Mouse (Mus musculus): Measurements from ENCODE around the gene Acot4. TPM values are rescaled to one million over a fixed set of nuclear protein-coding genes. Genes with fewer than 3 reads are reported as not detected.

Acot4 gene
- 0.98 and 2.6 TPM in 2 replicates for polyA plus RNA-seq (2015; fragmentation: Nextera tagmentation; extraction: Ambion mirVana)

GRCm38 (mm10) chr12:84038241-84038640 is at the start of gene Acot4:
Gene Acot4 (plus strand): TSS chr12:84038379.

GRCm38 (mm10) chr12:84009171-84009965 is 28.8 kb upstream of the Acot4 start, which contains the start of gene Acot1:
Gene Acot1 (plus strand): TSS chr12:84009490.

GRCm38 (mm10) chr12:84038691-84039111 is 522 bp downstream of the Acot4 start, which contains the start of gene Gm49366:
Gene Gm49366 (plus strand): TSS chr12:84038935.

GRCm38 (mm10) chr12:84051937-84052474 is 13.8 kb downstream of the Acot4 start, which contains the start of gene Acot3:
Gene Acot3 (plus strand): TSS chr12:84052144.

GRCm38 (mm10) chr12:84068986-84069385 is 30.8 kb downstream of the Acot4 start, which contains the start of gene Acot5:
Gene Acot5 (plus strand): TSS chr12:84069325.

Other genes with a start within 250 kb of the Acot4 start
- 16.5 and 21.9 TPM in 2 replicates for gene Numb, start 116.4 kb upstream of the Acot4 start, polyA plus RNA-seq (2015; fragmentation: Nextera tagmentation; extraction: Ambion mirVana)
- gene Riox1, start 87.8 kb upstream of the Acot4 start, polyA plus RNA-seq (2015; fragmentation: Nextera tagmentation; extraction: Ambion mirVana), result 8.9 and 13.2 TPM in 2 replicates
- gene Heatr4, start 53.5 kb upstream of the Acot4 start, polyA plus RNA-seq (2015; fragmentation: Nextera tagmentation; extraction: Ambion mirVana), result 0.04 TPM in 1 of 2 replicates, not detected in the other
- gene Acot2, start 50.5 kb upstream of the Acot4 start, polyA plus RNA-seq (2015; fragmentation: Nextera tagmentation; extraction: Ambion mirVana), result 24.9 and 29.5 TPM in 2 replicates
- gene Acot1, start 28.9 kb upstream of the Acot4 start, polyA plus RNA-seq (2015; fragmentation: Nextera tagmentation; extraction: Ambion mirVana), result 17.7 and 24.3 TPM in 2 replicates
- gene Gm49366, start 556 bp downstream of the Acot4 start, polyA plus RNA-seq (2015; fragmentation: Nextera tagmentation; extraction: Ambion mirVana), result not detected in 2 replicates
- gene Acot3, start 13.8 kb downstream of the Acot4 start, polyA plus RNA-seq (2015; fragmentation: Nextera tagmentation; extraction: Ambion mirVana), result 0.95 and 2.7 TPM in 2 replicates
- gene Acot5, start 30.9 kb downstream of the Acot4 start, polyA plus RNA-seq (2015; fragmentation: Nextera tagmentation; extraction: Ambion mirVana), result not detected in 2 replicates
- gene Acot6, start 62.3 kb downstream of the Acot4 start, polyA plus RNA-seq (2015; fragmentation: Nextera tagmentation; extraction: Ambion mirVana), result 1.8 and 2.7 TPM in 2 replicates
- 2.6 and 3.9 TPM in 2 replicates for gene Dnal1, start 76.0 kb downstream of the Acot4 start, polyA plus RNA-seq (2015; fragmentation: Nextera tagmentation; extraction: Ambion mirVana)
- 0.86 and 0.93 TPM in 2 replicates for gene Pnma1, start 110.1 kb downstream of the Acot4 start, polyA plus RNA-seq (2015; fragmentation: Nextera tagmentation; extraction: Ambion mirVana)
- gene Elmsan1, start 180.5 kb downstream of the Acot4 start, polyA plus RNA-seq (2015; fragmentation: Nextera tagmentation; extraction: Ambion mirVana), result 6.8 and 9.4 TPM in 2 replicates
- 27.2 and 44.7 TPM in 2 replicates for gene Ptgr2, start 246.9 kb downstream of the Acot4 start, polyA plus RNA-seq (2015; fragmentation: Nextera tagmentation; extraction: Ambion mirVana)

Data from adrenal gland, postnatal 0 days (tissue).